Mouse (Mus musculus): ENCODE measurements around the gene Rest. TPM values are rescaled to one million over a fixed set of nuclear protein-coding genes. Genes with fewer than 3 reads are reported as not detected.

The Rest gene
- polyA plus RNA-seq, 1 experiment from 2014 or later, result 20.4 TPM

GRCm38 (mm10) chr5:77251656-77252055, 13.6 kb upstream of the Rest start:
- Histone ChIP-seq H3K9ac (replicated peaks; ENCODE audit: low read depth) (no peak overlapping the region), H3K27ac (ENCODE audit: low read length) (no peak overlapping the region), H3K4me2 (replicated peaks; ENCODE audit: low read depth, low read length) (no peak overlapping the region), H3K4me1 (ENCODE audit: insufficient read depth, low read depth, low read length) (no peaks in the 10 kb centered on the region), H3K27me3 (replicated peaks; ENCODE audit: insufficient read depth, low read length) (no peaks in the 10 kb centered on the region), H3K4me3 (ENCODE audit: low read depth, low read length) (no peak overlapping the region), H3K9me3 (ENCODE audit: low read length) (no peaks in the 10 kb centered on the region), H3K36me3 (ENCODE audit: insufficient read depth, low read length) (no peaks in the 10 kb centered on the region)
- ATAC-seq (no peak), DNase-seq (ENCODE audit: low spot score) (no peak)
- 23% methylated on average over 5 of the region's 5 CpGs for WGBS
- no peak for TF ChIP-seq EP300 (IDR thresholded peaks at IDR 0.05)
- TF ChIP-seq CTCF (IDR thresholded peaks at IDR 0.05), result no peak

- no peak for ATAC-seq
Measured at GRCm38 (mm10) chr5:77252115-77252827, 13.0 kb upstream of the Rest start.

GRCm38 (mm10) chr5:77253154-77253553, 12.1 kb upstream of the Rest start:
- no peak overlapping the region for H3K4me2 ChIP-seq (replicated peaks; ENCODE audit: low read depth, low read length)
- H3K9ac ChIP-seq (replicated peaks; ENCODE audit: low read depth), result no peak overlapping the region
- H3K4me1 ChIP-seq (ENCODE audit: insufficient read depth, low read depth, low read length), result no peaks in the 10 kb centered on the region
- TF ChIP-seq CTCF (IDR thresholded peaks at IDR 0.05) (no peak), EP300 (IDR thresholded peaks at IDR 0.05) (no peak)
- H3K27me3 ChIP-seq (replicated peaks; ENCODE audit: insufficient read depth, low read length), result no peaks in the 10 kb centered on the region
- no peak for ATAC-seq
- no peak for DNase-seq (ENCODE audit: low spot score)
- 58% methylated on average over 1 of the region's 1 CpGs for WGBS
- H3K4me3 ChIP-seq (ENCODE audit: low read depth, low read length), result no peak overlapping the region
- H3K9me3 ChIP-seq (ENCODE audit: low read length), result no peaks in the 10 kb centered on the region
- no peaks in the 10 kb centered on the region for H3K36me3 ChIP-seq (ENCODE audit: insufficient read depth, low read length)
- H3K27ac ChIP-seq (ENCODE audit: low read length), result no peak overlapping the region

More at GRCm38 (mm10) chr5:77252115-77252827, 13.0 kb upstream of the Rest start:
- Histone ChIP-seq H3K27me3 (replicated peaks; ENCODE audit: insufficient read depth, low read length) (no peaks in the 10 kb centered on the region), H3K36me3 (ENCODE audit: insufficient read depth, low read length) (no peaks in the 10 kb centered on the region), H3K9me3 (ENCODE audit: low read length) (no peaks in the 10 kb centered on the region), H3K4me1 (ENCODE audit: insufficient read depth, low read depth, low read length) (no peaks in the 10 kb centered on the region), H3K4me2 (replicated peaks; ENCODE audit: low read depth, low read length) (no peak overlapping the region), H3K27ac (ENCODE audit: low read length) (no peak overlapping the region), H3K9ac (replicated peaks; ENCODE audit: low read depth) (no peak overlapping the region), H3K4me3 (ENCODE audit: low read depth, low read length) (no peak overlapping the region)
- no peak for DNase-seq (ENCODE audit: low spot score)
- TF ChIP-seq CTCF (IDR thresholded peaks at IDR 0.05) (no peak), EP300 (IDR thresholded peaks at IDR 0.05) (no peak)
- WGBS, result 61% methylated on average over 8 of the region's 8 CpGs

GRCm38 (mm10) chr5:77254402-77254801, 10.9 kb upstream of the Rest start:
- Histone ChIP-seq H3K9ac (replicated peaks; ENCODE audit: low read depth) (no peak overlapping the region), H3K9me3 (ENCODE audit: low read length) (no peaks in the 10 kb centered on the region), H3K27me3 (replicated peaks; ENCODE audit: insufficient read depth, low read length) (no peaks in the 10 kb centered on the region), H3K27ac (ENCODE audit: low read length) (no peak overlapping the region), H3K4me1 (ENCODE audit: insufficient read depth, low read depth, low read length) (no peaks in the 10 kb centered on the region), H3K36me3 (ENCODE audit: insufficient read depth, low read length) (no peaks in the 10 kb centered on the region), H3K4me2 (replicated peaks; ENCODE audit: low read depth, low read length) (no peak overlapping the region), H3K4me3 (ENCODE audit: low read depth, low read length) (no peak overlapping the region)
- no peak for TF ChIP-seq EP300 (IDR thresholded peaks at IDR 0.05)
- no peak for TF ChIP-seq CTCF (IDR thresholded peaks at IDR 0.05)
- WGBS, result 54% methylated on average over 3 of the region's 3 CpGs
- DNase-seq (ENCODE audit: low spot score) (no peak), ATAC-seq (no peak)

- Histone ChIP-seq H3K4me1 (ENCODE audit: insufficient read depth, low read depth, low read length) (no peaks in the 10 kb centered on the region), H3K9ac (replicated peaks; ENCODE audit: low read depth) (no peak overlapping the region)
- 65% methylated on average over 3 of the region's 3 CpGs for WGBS
Measured at GRCm38 (mm10) chr5:77257603-77258002, 7.7 kb upstream of the Rest start.

GRCm38 (mm10) chr5:77259315-77259714, 6.0 kb upstream of the Rest start:
- no peak for DNase-seq (ENCODE audit: low spot score)
- H3K27ac ChIP-seq (ENCODE audit: low read length), result no peak overlapping the region
- no peaks in the 10 kb centered on the region for H3K4me1 ChIP-seq (ENCODE audit: insufficient read depth, low read depth, low read length)
- H3K4me3 ChIP-seq (ENCODE audit: low read depth, low read length), result no peak overlapping the region
- H3K4me2 ChIP-seq (replicated peaks; ENCODE audit: low read depth, low read length), result no peak overlapping the region
- no peak for ATAC-seq
- H3K9me3 ChIP-seq (ENCODE audit: low read length), result no peaks in the 10 kb centered on the region
- no peak overlapping the region for H3K9ac ChIP-seq (replicated peaks; ENCODE audit: low read depth)
- no peaks in the 10 kb centered on the region for H3K36me3 ChIP-seq (ENCODE audit: insufficient read depth, low read length)
- H3K27me3 ChIP-seq (replicated peaks; ENCODE audit: insufficient read depth, low read length), result no peaks in the 10 kb centered on the region
- no peak for TF ChIP-seq CTCF (IDR thresholded peaks at IDR 0.05)
- TF ChIP-seq EP300 (IDR thresholded peaks at IDR 0.05), result no peak

More at GRCm38 (mm10) chr5:77257603-77258002, 7.7 kb upstream of the Rest start:
- Histone ChIP-seq H3K4me2 (replicated peaks; ENCODE audit: low read depth, low read length) (no peak overlapping the region), H3K9me3 (ENCODE audit: low read length) (no peaks in the 10 kb centered on the region), H3K4me3 (ENCODE audit: low read depth, low read length) (no peak overlapping the region), H3K27me3 (replicated peaks; ENCODE audit: insufficient read depth, low read length) (no peaks in the 10 kb centered on the region), H3K27ac (ENCODE audit: low read length) (no peak overlapping the region), H3K36me3 (ENCODE audit: insufficient read depth, low read length) (no peaks in the 10 kb centered on the region)
- TF ChIP-seq EP300 (IDR thresholded peaks at IDR 0.05) (no peak), CTCF (IDR thresholded peaks at IDR 0.05) (no peak)
- DNase-seq (ENCODE audit: low spot score), result no peak
- no peak for ATAC-seq
